Mouse (Mus musculus) kidney, adult 2 months (tissue): ENCODE data around the gene Gm49396.

ENCODE experiments used
- CTCF ChIP-seq: fragments of 200-500 bp; conservative IDR thresholded peaks from 2 replicates; pipeline ENCODE4 v1.5.1; 2011; ENCODE audit warnings: low read depth, mild to moderate bottlenecking, control low read depth, low read length, moderate library complexity, mixed read lengths; ENCODE audit not compliant: insufficient read depth, insufficient read length
- POLR2A ChIP-seq: fragments of 200-500 bp; IDR thresholded peaks from one replicate; pipeline ENCODE4 v1.6.1; 2011; ENCODE audit warnings: low read depth, low read length, control low read depth

DNA sequence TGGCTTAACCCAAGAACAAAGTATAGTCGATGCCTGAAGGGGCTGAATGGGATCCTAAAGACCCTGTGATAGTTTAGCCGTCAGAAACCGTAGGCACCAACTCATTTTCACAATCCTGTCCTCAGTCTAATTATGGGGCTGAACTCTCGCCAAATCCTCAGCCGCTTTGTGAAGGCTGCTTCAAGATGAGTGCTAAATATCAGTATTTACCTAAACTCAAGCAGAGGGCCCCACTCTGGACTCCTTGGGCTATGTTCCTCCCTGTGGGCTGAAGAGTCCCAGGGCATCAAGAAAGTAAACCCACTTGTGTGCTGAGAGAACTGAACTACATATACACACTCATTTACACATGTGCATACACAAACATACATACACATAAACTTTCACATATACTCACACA, 33.7 kb downstream of the Gm49396 start:
- TF ChIP-seq POLR2A (no peak), CTCF (no peak)
